Mouse (Mus musculus) bone marrow macrophage, adult 2 months (primary cell): ENCODE results near the gene Dlgap1.

ENCODE experiments used
- CTCF ChIP-seq: IDR thresholded peaks from 2 replicates; pipeline ENCODE4 v1.5.1; 2012; ENCODE audit warnings: low read depth, mild to moderate bottlenecking, low read length, moderate library complexity
- POLR2A ChIP-seq: IDR thresholded peaks from 2 replicates; pipeline ENCODE4 v1.6.1; 2012; ENCODE audit warnings: mild to moderate bottlenecking, low read depth, low read length, borderline replicate concordance

DNA sequence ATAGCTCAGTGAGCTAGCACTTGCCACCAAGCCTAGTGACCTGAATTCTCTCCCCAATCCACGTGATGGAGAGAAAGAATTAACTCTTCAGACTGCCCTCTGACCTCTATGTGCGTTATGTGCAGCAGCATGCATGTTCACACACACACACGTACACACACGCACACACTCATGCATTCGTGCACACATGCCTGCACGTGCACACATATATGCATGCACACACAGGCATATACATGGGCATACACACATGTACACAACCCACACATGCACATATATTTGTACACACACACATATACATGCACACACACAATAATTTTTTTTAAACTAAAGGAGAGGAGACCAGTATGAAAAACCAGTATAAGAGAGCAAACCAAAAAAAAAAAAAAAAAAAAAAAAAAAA is 465.7 kb downstream of the Dlgap1 start:
- TF ChIP-seq POLR2A: no peak
- TF ChIP-seq CTCF: no peak
